ENCODE assay signal across 22 mouse cellular contexts in the genomic region with DNA sequence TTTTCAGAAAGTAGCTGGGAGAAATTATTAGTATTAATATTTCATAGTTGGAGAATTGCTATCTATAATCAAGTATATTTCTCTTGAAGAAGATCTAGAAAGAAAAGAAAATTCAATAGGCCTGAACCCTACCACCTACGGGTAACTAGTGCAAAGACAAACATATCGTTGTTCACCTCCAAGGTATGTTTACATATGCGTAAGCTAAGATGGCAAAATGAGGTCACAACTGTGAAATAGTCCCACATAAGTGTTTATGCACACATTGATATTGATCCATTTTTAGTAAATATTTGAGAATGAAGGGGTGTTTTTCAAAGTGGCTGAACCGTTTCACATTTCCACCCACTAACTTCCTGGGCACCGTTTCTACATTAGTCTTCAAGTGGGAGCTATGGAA.
DNase-seq lines count a peak whose midpoint lies in the region; ATAC-seq and TF ChIP-seq lines count a peak whose summit lies in the region.
"Had no signal": no experiment of that assay in that cellular context is flagged by ENCODE, and none has a peak within 500 bp of the region (broad histone marks: within the 10 kb centered on the region; RNA-seq: fewer than 3 reads in every experiment).

No protein-coding gene starts in this region.

- ATAC-seq in liver, postnatal 0 days, result peak; percentile 81
- no peak for ATAC-seq in lung, postnatal 0 days
- ATAC-seq: forebrain, embryonic 14.5 days had no signal

- TF ChIP-seq POLR2A in lung, adult 2 months (IDR thresholded peaks at IDR 0.05; ENCODE audit: borderline replicate concordance, extremely low read depth, low read depth, low read length), result no peak

- H3K4me2 ChIP-seq in liver, postnatal 0 days (ENCODE audit: low read depth, low read length), result no peak overlapping the region
- H3K4me2 ChIP-seq in lung, postnatal 0 days (replicated peaks; ENCODE audit: low read depth, low read length), result no peak overlapping the region
- H3K4me2 ChIP-seq: embryonic facial prominence, embryonic 13.5 days; embryonic facial prominence, embryonic 15.5 days; forebrain, embryonic 12.5 days had no signal

- TF ChIP-seq EP300 in liver, postnatal 0 days (IDR thresholded peaks at IDR 0.05; ENCODE audit: low read depth), result no peak
- TF ChIP-seq EP300 in lung, postnatal 0 days (IDR thresholded peaks at IDR 0.05), result no peak

- H3K36me3 ChIP-seq in liver, postnatal 0 days (replicated peaks; ENCODE audit: insufficient read depth, low read length), result no peaks in the 10 kb centered on the region
- H3K36me3 ChIP-seq in lung, postnatal 0 days (ENCODE audit: insufficient read depth, low read length), result no peaks in the 10 kb centered on the region
- H3K36me3 ChIP-seq: embryonic facial prominence, embryonic 13.5 days; embryonic facial prominence, embryonic 15.5 days; forebrain, embryonic 10.5 days; forebrain, embryonic 12.5 days had no signal

- WGBS in liver, postnatal 0 days (ENCODE audit: insufficient replicate concordance), result 58% methylated on average over 5 of the region's 5 CpGs
- 46% methylated on average over 5 of the region's 5 CpGs for WGBS in lung, postnatal 0 days
- WGBS in lung, adult 2 months, result 54% methylated on average over 5 of the region's 5 CpGs

- no peak for TF ChIP-seq CTCF in liver, postnatal 0 days (IDR thresholded peaks at IDR 0.05; ENCODE audit: low read depth)
- no peak for TF ChIP-seq CTCF in lung, postnatal 0 days (IDR thresholded peaks at IDR 0.05)
- no peak for TF ChIP-seq CTCF in lung, adult 2 months (IDR thresholded peaks at IDR 0.05; ENCODE audit: insufficient read depth, low read length)

- no peaks in the 10 kb centered on the region for H3K27me3 ChIP-seq in liver, postnatal 0 days (ENCODE audit: insufficient read depth, low read length)
- no peaks in the 10 kb centered on the region for H3K27me3 ChIP-seq in lung, postnatal 0 days (replicated peaks; ENCODE audit: insufficient read depth, low read length)
- H3K27me3 ChIP-seq: embryonic facial prominence, embryonic 15.5 days; forebrain, embryonic 12.5 days had no signal

- H3K4me1 ChIP-seq in liver, postnatal 0 days (ENCODE audit: insufficient read depth), result no peaks in the 10 kb centered on the region
- H3K4me1 ChIP-seq in lung, postnatal 0 days (ENCODE audit: insufficient read depth, low read depth, low read length), result no peaks in the 10 kb centered on the region
- H3K4me1 ChIP-seq in lung, adult 2 months (ENCODE audit: control insufficient read depth, insufficient read depth, low read length), result no peaks in the 10 kb centered on the region
- H3K4me1 ChIP-seq: embryonic facial prominence, embryonic 15.5 days; forebrain, embryonic 10.5 days; forebrain, embryonic 12.5 days had no signal

- H3K27ac ChIP-seq in liver, postnatal 0 days (ENCODE audit: low read depth), result no peak overlapping the region
- H3K27ac ChIP-seq in lung, postnatal 0 days (ENCODE audit: low read length), result no peak overlapping the region
- H3K27ac ChIP-seq: embryonic facial prominence, embryonic 13.5 days; embryonic facial prominence, embryonic 15.5 days; forebrain, embryonic 10.5 days; forebrain, embryonic 12.5 days had no signal

- H3K9ac ChIP-seq in liver, postnatal 0 days (replicated peaks), result no peak overlapping the region
- no peak overlapping the region for H3K9ac ChIP-seq in lung, postnatal 0 days (replicated peaks; ENCODE audit: low read depth)
- H3K9ac ChIP-seq: embryonic facial prominence, embryonic 13.5 days; embryonic facial prominence, embryonic 15.5 days; forebrain, embryonic 12.5 days had no signal

- H3K4me3 ChIP-seq in liver, postnatal 0 days (ENCODE audit: low read depth, low read length), result no peak overlapping the region
- no peak overlapping the region for H3K4me3 ChIP-seq in lung, postnatal 0 days (ENCODE audit: low read depth, low read length)
- H3K4me3 ChIP-seq in lung, adult 2 months (replicated peaks; ENCODE audit: extremely low read depth, low read depth, low read length), result no peak overlapping the region
- H3K4me3 ChIP-seq: embryonic facial prominence, embryonic 13.5 days; embryonic facial prominence, embryonic 15.5 days; erythroblast, embryonic 14.5 days; forebrain, embryonic 10.5 days; forebrain, embryonic 12.5 days had no signal

- no peak for DNase-seq in liver, postnatal 0 days
- DNase-seq in liver, result no peak
- peak; percentile 7 for DNase-seq in lung, postnatal 0 days (ENCODE audit: low spot score)
- DNase-seq in lung, adult 2 months, result no peak
- DNase-seq in lung, postnatal 36 days, result peak; percentile 1
- no peak for DNase-seq in lung, postnatal 4 days
- DNase-seq: adrenal gland, adult 2 months; adrenal gland, postnatal 10 days; adrenal gland, postnatal 25 days; cerebellum, adult 11 months; cerebellum, adult 18-20 months; cerebellum, adult 8-10 months; cerebellum, adult 9-11 months; cerebellum, postnatal 14 days; cerebellum, postnatal 36 days; embryo, embryonic 11 days had no signal

- H3K9me3 ChIP-seq in liver, postnatal 0 days (ENCODE audit: low read length), result no peaks in the 10 kb centered on the region
- no peaks in the 10 kb centered on the region for H3K9me3 ChIP-seq in lung, postnatal 0 days (ENCODE audit: low read length)
- H3K9me3 ChIP-seq: embryonic facial prominence, embryonic 13.5 days; embryonic facial prominence, embryonic 15.5 days; forebrain, embryonic 10.5 days; forebrain, embryonic 12.5 days had no signal

Comparison
In these comparisons a context has a peak if more than half of its experiments do, and no peak if none do; other contexts are left out.
1. DNase-seq: peak in lung, postnatal 0 days (single experiment) and lung, postnatal 36 days (single experiment); none in liver, postnatal 0 days (single experiment), liver (single experiment), lung, adult 2 months (single experiment) and lung, postnatal 4 days (0 of 2).